Mouse (Mus musculus) yolk sac, embryonic 10.5 days (tissue): ENCODE results near the gene Camkmt.

Experiments
- DNase-seq: peaks from one replicate; pipeline ENCODE4 v3.0.0-alpha.2; 2017; ENCODE audit warnings: low spot score

Gene Camkmt

DNA sequence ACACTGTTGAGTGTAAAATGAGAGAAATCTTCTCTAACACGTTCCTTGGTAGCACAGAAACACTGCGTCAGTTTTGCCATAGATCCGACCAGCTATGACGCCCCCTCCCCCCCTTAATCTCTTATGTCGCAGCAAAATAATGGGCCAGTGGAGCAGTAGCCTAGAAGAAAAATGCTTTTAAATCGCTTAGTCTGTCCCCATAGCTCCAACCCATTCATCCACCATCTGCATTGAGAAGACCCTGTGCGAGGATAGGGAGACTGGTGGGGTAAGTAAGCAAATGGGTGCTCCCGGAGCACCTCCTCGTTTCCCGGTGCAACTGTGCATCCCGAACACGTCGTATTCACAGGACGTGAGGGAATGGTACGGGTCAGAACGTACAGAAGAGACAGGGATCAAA, 731 bp upstream of the Camkmt start:
- DNase-seq = no peak

DNA sequence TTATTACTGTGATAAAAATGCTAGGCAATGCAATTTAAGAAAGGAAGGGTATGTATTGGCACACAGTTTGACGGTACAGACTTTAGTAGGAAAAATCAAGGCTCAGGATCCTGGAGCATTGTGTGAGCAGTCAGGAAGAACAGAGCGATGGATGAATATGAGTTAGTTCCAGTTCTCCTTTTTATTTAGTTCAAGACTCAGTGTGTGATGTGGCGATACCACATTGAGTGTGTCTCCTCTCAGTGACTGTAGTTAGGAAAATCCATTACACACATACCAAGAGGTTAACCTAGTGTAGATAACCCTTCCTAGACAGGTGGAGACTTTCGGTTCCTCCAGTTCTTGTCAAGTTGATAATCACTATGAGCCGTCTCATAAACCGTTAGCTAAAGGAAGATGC, 1.4 kb downstream of the Camkmt start:
- no peak for DNase-seq

DNA sequence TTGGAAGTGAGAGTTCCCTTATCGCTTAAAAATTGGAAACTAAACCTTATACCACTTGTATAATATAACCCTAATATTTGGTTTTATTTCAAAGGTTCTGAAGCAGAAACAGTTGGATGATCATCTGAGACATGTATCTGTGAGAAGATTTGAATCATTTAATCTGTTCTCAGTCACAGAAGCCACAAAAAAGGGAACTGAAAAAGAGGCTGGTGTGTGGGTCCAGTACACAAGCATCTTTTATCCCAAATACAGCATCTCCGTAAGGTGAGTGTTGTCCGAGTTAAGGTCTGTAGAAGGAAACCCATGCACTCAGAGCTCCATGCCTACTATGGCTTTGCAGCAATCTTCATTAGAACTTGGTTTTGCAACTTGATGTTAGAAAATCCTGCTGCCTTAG, 6.0 kb downstream of the Camkmt start:
- DNase-seq = no peak

DNA sequence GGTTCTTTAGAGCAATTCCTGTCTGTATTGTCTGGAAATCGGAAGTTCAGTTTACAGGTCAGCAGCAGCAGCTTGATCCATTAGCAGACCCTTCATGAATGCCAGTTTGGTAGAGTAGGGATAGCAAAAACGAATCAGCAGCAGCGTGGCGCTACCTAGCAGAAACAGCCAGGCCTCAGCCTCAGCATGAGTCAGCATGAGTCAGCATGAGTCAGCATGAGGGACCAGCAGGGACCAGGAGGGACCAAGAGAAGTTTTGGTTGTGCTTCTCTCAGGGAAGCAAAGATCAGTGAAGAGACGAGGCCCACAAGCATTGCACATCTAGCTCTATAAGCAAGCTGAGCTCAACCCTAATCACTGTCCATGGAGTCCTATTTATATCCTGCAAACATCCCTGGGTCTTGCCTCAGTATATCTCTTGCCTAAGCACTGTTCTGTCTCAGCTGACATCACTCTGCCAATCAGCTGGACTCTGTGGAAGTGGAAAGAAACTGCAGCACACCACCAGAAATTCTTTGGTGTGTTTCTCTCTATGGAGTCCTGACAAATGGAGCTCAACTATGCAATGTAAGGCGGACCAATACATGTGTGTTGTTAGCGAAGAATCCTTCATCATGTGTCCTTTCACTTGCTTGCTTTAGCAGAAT, 8.4 kb downstream of the Camkmt start:
- no peak for DNase-seq

DNA sequence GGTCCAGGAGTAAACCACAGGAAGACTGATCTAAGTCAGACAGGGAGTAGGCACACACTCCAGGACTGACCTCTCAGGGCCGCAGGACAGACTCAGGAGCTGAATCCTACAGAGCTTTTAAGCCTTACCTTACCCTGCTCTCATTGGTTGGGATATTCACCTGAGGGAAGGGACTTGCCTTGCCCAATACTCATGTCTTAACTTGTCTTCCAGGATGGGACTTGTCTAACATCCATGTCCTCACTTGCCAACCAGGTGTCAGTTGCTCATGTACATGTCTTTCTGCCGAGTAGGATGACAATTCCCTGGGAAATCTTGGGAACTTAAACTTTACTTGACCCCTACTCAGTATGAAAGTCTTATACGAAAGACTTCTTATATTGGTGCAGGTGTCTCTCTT, 9.9 kb downstream of the Camkmt start:
- DNase-seq = no peak

DNA sequence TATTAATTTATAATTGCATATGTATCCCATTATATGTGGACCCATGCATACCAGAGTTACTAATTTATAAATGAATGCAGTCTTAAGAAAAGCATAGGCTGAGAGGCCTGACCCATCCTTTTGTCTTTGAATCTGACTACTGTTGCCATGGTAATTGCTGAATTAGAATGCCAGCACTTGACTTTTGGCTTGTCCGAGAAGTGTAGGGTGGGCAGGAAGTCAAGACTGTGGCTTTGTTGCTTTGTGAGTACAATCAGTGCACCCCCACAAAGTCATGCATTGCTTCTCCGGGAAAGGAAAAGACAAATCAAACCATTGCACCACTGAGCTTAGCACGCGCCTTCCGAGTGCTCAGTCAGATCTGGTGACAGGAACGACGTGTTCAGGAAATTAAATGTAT, 11.4 kb downstream of the Camkmt start:
- DNase-seq = no peak

DNA sequence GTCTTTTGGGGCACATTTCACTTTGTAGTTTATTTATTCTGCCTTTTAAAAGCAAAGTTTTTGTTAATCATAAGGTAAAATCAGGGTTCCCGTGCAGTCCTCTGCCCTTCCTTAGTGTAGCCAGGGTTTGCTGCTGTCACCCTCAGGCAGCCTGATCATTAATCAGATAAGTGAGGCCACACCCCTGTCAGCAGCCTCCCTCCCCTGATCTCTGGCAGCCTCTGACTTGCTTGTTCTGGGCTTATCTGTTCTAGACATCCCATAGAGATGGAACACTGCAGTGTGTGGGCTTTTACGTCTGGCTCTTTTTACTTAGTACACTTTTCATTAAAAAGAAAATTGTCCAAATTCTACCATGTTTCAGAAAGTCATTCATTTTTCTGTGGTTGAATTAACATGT, 13.0 kb downstream of the Camkmt start:
- DNase-seq = peak; percentile 29

DNA sequence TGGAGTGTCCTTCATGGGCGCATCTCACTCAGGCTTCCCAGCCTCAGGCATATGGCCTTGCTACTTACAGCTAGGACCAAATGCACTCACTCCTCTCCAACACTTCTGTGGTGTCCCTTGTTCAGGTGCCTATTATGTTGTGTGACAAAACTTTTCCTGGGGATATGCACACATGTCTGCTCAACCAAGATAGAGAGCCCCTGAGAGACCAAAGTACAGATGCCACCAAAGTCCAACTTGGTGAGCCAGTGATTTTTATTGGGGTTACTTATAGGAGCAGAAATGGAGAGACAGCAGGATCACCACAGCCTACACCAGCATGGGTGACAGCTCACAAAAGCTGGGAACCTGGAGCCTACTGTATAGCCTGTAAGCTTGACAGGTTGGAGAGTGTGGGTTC, 20.3 kb downstream of the Camkmt start:
- DNase-seq = no peak

DNA sequence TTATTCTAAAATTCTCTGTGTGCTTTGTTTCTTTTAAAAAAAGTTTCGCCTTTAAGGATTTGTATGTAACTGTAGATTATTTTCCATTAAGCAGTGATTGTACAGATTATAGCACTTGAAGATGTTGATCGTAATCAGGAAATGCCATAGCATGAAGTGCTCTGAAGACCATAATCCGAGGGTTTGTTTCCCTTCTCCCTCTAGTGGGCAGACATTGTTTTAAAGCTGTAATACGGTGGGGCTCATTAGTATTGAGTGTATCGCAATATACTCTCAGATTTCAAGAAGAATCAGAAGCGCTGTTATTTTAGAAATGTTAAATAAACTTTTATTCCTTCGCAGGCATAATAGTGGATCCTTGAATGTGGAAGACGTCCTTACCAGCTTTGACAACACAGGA, 23.1 kb downstream of the Camkmt start:
- DNase-seq = no peak

DNA sequence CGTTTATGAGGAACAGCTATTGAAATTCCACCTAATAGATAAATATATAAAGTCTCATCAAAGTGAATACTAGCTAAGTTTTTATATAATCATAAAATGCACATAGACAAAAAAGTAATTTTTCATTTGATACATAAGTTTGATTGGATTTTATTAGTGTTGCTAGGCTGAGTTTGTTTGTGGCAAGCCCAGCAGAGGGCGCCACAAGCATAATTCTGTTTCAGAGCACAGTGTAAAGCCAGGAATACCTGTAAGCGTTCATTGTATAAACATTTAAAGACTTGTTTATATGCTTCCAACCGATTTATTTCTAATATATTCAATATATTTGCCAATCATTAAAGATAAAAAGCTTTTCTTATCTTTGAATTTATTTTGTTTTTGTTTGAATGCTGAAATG, 26.3 kb downstream of the Camkmt start:
- no peak for DNase-seq

DNA sequence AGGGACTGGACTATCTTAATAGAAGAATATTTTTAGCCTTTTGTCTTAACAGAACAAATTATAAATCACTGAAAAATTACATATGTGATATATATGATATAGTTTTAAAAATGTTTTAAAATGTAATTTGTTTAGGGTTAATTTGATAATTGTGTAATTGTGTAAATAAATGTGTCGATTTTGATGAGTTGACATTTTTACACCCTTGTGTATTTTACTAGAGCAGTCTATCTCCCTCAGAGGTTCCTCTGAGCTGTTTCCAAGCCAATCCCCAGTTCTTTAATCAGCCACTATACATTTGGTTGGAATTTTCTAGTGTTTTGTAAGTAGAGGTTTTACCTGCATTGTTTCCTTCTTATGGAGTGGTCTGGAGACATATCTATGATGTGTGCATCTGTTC, 48.0 kb downstream of the Camkmt start:
- DNase-seq = no peak

DNA sequence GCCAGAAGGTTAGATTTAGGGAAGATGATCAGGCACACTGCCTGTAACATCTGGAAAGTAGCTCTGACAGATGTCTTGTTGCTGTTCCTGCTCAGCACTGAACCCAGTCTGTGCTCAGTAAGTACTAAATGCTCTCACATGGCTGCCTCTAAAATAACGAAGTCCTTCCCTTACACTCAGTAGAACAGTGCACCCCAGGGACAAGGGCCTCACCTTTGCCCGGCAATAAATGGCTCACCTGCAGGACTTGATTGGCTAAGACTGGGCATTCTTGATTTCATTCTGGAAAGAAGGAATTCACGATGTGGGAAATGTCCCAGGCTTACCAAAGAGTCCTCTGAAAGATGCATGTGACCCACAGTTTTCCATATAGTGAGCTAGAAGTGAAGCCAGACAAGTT, 51.3 kb downstream of the Camkmt start:
- DNase-seq = no peak

DNA sequence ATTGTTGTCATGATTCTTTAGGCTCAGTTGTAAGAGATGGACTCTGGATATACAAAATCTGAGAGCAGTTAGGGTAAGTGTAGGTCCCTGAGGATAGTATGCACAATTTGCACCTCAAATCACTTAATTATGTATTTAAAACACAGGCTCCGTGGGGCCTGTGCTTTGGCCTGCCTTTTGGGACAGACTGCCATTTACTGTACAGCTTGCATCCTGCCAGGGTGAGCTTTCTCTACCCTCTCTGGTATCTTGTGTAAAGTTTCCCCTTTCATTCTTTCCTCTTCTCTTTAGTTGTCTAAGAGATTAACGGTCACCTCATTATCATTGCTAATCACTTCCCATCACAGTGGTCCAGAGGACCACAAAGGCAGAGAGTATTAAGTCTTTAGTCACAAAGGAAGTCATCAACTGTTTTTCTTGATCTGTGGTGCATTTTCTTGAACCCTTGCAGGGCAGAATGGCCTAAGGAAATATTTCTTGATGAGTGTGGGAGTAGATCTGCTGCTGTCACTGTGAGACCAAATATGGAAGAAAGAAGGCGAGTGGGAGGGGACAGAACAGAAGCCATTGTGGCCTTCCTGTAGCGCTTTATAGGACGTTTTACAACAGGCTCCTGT, 52.3 kb downstream of the Camkmt start:
- DNase-seq = no peak

DNA sequence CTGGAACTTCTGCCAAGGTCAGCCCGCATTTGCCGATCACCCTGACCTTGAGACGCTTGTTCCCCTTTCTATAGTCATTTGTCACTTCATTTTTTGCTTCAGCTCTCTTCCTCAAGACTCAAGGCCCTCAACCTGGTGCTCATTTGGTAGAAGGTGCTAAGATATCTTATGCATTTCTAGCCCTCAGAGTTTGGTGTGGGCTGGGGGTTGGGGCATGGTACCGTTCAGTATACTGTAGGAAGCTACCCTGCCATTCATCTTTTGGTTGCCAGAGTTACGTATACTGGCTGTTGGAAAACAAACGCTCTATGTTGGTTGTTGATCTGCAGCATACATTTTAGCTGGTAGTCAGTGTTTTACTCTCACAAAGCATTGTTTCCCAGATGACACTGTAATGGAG, 53.8 kb downstream of the Camkmt start:
- no peak for DNase-seq

DNA sequence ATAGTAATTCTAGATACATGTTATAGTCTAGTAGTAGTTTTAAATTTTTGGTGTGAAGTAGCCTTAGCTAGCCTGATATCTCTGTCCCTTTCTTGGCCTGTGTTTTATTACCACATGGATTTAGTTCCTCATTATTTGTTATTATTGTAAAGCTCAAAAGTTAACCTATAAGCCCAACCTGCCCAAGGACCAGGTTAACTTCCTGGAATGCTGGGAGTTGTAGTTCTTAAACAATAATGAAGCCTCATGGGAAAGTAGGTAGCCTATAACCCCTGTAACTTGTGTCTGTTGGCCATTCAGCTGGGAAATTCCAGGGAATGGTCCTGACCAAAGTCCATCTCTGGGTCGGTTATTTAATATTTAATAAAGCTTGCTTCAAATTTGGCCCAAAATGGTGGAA, 58.0 kb downstream of the Camkmt start:
- DNase-seq = no peak

DNA sequence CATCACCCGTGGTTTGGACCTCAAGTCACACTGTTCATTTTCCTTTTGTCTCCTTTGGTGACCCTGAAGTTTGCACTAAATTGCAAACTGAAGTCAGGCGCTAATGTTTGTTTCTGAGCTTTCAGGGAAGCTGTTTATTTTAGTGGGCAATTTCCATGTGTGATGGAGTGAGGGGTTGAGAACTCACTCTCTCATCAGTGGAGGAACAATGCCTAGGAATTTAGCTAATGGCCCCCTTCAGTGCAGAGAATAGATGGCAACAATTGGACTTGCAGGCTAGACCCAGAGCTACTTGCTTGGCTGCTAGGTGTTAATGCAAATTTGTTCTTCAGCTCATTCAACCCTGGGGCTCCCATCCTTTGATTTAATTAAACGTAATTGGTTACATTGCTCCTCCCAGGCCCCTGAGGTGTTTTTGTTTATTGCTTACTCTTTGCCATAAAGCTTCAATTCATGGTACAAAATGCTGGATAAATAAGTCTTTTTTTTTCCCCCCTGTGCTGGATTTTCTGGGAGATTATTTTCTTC, 58.9 kb downstream of the Camkmt start:
- no peak for DNase-seq

DNA sequence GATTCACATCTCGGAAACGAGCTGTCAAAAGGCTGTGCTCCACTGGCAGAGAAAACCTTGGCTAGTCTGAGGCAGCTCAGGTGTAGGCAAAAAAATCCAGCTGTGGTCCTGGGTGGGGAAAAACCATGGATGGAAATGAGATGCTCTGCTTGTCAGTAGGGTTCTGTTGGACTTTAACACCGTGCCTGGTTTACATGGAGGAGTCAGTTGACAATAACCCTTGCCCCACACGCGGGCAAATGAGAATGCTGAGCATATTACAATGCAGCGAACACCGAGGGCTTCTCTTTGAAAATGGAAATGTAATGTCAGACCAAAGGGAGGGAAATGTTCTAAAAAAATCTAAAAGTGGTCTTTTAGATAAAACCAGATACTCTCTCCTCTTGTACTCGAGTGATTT, 60.9 kb downstream of the Camkmt start:
- DNase-seq = no peak

DNA sequence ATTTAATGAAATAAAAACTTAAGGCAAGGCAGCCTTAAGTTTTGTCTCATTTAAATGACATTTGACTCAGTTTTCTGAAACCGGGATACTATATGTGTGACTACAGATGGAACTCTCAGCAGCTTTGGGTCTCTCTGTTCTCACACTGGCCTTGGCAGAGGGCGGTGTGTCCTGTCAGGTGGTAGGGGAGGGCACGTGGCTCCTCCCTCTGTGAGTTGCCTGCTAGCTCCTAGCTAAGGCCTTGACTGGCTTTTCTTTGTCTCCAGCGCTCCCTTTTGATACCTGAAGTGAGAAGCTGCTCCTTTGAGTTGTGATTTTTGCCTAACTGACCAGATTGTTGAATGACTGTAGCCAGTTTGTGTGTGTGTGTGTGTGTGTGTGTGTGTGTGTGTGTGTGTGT, 67.8 kb downstream of the Camkmt start:
- no peak for DNase-seq

DNA sequence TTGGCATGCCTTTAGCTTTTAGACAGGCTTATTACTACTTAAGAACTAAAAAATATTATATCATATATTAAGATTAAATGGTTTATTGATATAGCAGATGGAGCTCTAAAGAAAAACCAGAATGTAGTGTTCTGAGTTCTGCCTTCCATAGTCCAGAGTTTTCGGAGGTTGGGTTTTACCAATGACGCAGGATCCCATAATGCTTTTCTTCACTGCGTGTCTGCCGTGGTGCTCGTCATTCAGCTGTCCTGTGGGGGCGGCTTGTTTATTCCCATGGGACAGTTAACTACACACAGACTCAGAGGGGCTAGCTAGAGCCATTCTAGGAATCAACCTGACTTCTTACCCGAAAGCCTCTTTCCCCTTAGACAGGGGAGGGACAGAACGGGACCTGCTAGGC, 69.2 kb downstream of the Camkmt start:
- DNase-seq = no peak

DNA sequence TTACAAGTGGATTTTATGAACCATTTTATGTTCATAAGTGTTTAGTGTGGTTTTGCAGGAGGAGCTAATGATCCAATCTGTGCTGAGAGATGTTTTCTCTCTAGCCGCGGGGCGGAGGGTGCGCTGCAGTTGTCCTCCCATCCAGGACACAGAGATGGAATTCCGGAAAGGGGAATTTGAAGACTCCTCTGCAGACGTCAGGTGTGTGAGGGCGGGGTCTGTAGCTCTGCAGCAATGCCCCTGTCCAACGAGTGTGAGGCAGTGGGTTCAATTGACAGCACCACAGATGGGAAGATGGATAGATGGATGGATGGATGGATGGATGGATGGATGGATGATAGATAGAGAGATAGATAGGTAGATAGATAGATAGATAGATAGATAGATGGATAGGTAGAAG, 70.4 kb downstream of the Camkmt start:
- no peak for DNase-seq

DNA sequence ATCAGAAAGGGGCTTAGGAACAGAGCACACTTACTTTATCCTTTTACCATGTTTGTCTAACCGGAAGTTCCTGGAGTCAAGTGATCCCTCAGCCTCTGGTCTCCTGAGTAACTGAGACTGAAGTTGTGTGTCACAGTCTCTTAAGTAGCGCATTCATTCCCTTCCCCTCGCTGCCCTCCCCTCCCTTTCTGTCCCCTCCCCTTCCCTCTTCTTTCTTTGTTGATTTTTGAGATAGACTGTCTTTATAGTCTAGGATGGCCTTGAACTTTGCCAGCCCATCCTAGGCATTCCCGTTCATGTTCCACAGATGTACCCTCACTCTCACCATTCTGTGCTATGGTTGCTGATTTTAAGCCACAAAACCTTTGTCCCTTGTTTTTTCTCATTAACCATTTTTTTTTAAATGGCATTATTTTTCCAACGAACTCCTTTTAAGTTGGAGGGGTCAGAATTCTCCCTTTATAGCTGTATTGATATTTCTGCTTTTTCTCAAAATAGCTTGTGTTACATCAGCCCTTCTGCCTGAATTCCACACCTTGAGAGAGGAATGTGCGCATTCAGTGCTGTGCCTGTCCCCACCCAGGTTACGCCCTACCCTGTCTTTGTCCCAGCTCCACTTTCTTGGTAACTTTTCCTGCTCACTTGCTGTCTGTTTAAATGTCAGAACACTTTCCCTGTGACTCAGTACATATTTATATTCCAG, 72.4 kb downstream of the Camkmt start:
- DNase-seq = peak; percentile 18

DNA sequence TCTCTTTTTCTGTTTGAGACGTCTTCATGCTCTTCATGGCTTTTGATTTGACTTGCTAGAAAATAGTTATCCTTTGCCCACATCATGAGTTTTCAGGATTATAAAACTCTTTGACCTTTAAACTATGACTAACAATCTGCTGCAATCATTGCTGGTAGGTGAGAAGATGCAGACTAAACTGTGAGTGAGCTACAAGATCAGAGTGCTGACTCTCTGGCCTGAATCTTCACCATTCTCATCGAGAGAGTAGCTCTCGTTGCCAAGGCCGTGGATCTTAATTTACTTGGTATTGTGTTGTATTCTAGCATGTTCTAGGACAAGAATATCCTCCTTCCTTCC, 72.9 kb downstream of the Camkmt start:
- no peak for DNase-seq

DNA sequence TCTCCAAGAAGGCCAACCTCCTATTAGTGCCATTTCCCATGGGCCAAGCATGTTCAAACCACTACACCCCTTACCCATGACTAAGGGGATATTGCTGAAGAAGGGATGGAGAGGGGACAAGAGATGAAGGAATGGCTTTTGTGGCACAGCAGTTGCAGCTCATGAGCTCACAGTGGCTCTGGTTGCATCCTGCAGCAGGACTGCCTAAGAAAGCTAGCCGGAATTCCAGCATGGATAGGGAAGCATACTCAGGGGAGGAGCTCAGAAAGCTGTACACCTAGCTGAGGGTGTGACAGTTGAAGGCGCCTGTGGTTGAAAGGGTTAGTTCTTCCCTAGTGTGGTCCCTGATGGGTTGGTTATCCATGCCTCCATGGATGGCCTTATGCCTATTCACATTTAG, 78.4 kb downstream of the Camkmt start:
- no peak for DNase-seq
